Mouse (Mus musculus) urinary bladder, adult 2 months (tissue): Measurements from ENCODE around the gene Slc25a5. TPM values are rescaled to one million over a fixed set of nuclear protein-coding genes. Genes with fewer than 3 reads are reported as not detected.
A peak's percentile ranks its signal among the peaks of the same experiment; 100 is the strongest.

Experiments used
- DNase-seq: peaks from one replicate; pipeline ENCODE4 v3.0.0; 2022; ENCODE audit warnings: low spot score
- polyA plus RNA-seq: library from polyadenylated mRNA; depleted of rRNA; stranded (reverse); fragments of >200 nt; gene quantifications from 2 replicates; pipeline ENCODE4 v1.2.3, GENCODE M21; 2012

Gene Slc25a5
- polyA plus RNA-seq, 1 experiment, result 526 TPM

GRCm38 (mm10) chrX:36803189-36803588 is 7.7 kb downstream of the Slc25a5 start:
- no peak for DNase-seq

GRCm38 (mm10) chrX:36804196-36804595 is 8.7 kb downstream of the Slc25a5 start:
- no peak for DNase-seq

GRCm38 (mm10) chrX:36805466-36806235 is 10.2 kb downstream of the Slc25a5 start:
- no peak for DNase-seq

- peak; percentile 64 for DNase-seq
Observed at GRCm38 (mm10) chrX:36807360-36808317, 12.2 kb downstream of the Slc25a5 start.

GRCm38 (mm10) chrX:36808318-36808683 is 12.8 kb downstream of the Slc25a5 start:
- DNase-seq, result no peak

GRCm38 (mm10) chrX:36811377-36811776 is 15.9 kb downstream of the Slc25a5 start:
- no peak for DNase-seq

- no peak for DNase-seq
Observed at GRCm38 (mm10) chrX:36814161-36814836, 18.8 kb downstream of the Slc25a5 start.

GRCm38 (mm10) chrX:36815022-36815421 is 19.6 kb downstream of the Slc25a5 start:
- DNase-seq, result no peak

- DNase-seq, result no peak
Observed at GRCm38 (mm10) chrX:36815439-36815838, 20.0 kb downstream of the Slc25a5 start.

- no peak for DNase-seq
Observed at GRCm38 (mm10) chrX:36816368-36816899, 21.0 kb downstream of the Slc25a5 start.

- no peak for DNase-seq
Observed at GRCm38 (mm10) chrX:36816953-36817441, 21.5 kb downstream of the Slc25a5 start.

GRCm38 (mm10) chrX:36819575-36819974 is 24.1 kb downstream of the Slc25a5 start:
- no peak for DNase-seq

GRCm38 (mm10) chrX:36820201-36820600 is 24.8 kb downstream of the Slc25a5 start:
- no peak for DNase-seq

GRCm38 (mm10) chrX:36823932-36824711 is 28.7 kb downstream of the Slc25a5 start:
- DNase-seq, result no peak

- DNase-seq, result no peak
Observed at GRCm38 (mm10) chrX:36825032-36825431, 29.6 kb downstream of the Slc25a5 start.

- no peak for DNase-seq
Observed at GRCm38 (mm10) chrX:36826873-36827272, 31.4 kb downstream of the Slc25a5 start.

GRCm38 (mm10) chrX:36830271-36830670 is 34.8 kb downstream of the Slc25a5 start:
- no peak for DNase-seq

- no peak for DNase-seq
Observed at GRCm38 (mm10) chrX:36831632-36832031, 36.2 kb downstream of the Slc25a5 start.

GRCm38 (mm10) chrX:36833397-36834084 is 38.1 kb downstream of the Slc25a5 start:
- DNase-seq, result peak; percentile 44

GRCm38 (mm10) chrX:36837069-36837676 is 41.7 kb downstream of the Slc25a5 start:
- no peak for DNase-seq
